Mouse (Mus musculus) adrenal gland (tissue): Measurements from ENCODE around the gene Arhgap30.

Source experiments
- intact Hi-C: fragments of 180-260 bp; cut with DNase I; formaldehyde crosslinking; loops from one replicate; pipeline ENCODE4 v1.15.1; 2025

The Arhgap30 gene

GRCm38 (mm10) chr1:171373946-171374345, 14.8 kb upstream of the Arhgap30 start:
- intact Hi-C loops, result loop anchor here (5.0 kb wide), 1 partner anchor 33 kb away; no protein-coding TSS in a partner anchor

- intact Hi-C loops, result no loop called here
Measured at GRCm38 (mm10) chr1:171375646-171376097, 13.1 kb upstream of the Arhgap30 start.

- intact Hi-C loops, result no loop called here
Measured at GRCm38 (mm10) chr1:171378298-171378697, 10.5 kb upstream of the Arhgap30 start.

GRCm38 (mm10) chr1:171379935-171380599, 8.7 kb upstream of the Arhgap30 start:
- intact Hi-C loops, result no loop called here

GRCm38 (mm10) chr1:171382096-171382620, 6.6 kb upstream of the Arhgap30 start:
- intact Hi-C loops, result no loop called here

GRCm38 (mm10) chr1:171384361-171384760, 4.4 kb upstream of the Arhgap30 start:
- intact Hi-C loops, result no loop called here

- intact Hi-C loops, result no loop called here
Measured at GRCm38 (mm10) chr1:171385171-171385570, 3.6 kb upstream of the Arhgap30 start.

GRCm38 (mm10) chr1:171387099-171387498, 1.7 kb upstream of the Arhgap30 start:
- intact Hi-C loops, result no loop called here

GRCm38 (mm10) chr1:171390101-171390500, 1.3 kb downstream of the Arhgap30 start:
- intact Hi-C loops, result no loop called here

- intact Hi-C loops, result no loop called here
Measured at GRCm38 (mm10) chr1:171401821-171402220, 13.1 kb downstream of the Arhgap30 start.

GRCm38 (mm10) chr1:171402991-171403390, 14.2 kb downstream of the Arhgap30 start:
- intact Hi-C loops, result no loop called here

- intact Hi-C loops, result loop anchor here (5.0 kb wide), 1 partner anchor 35 kb away; the partner anchor contains the start of gene Nectin4
Measured at GRCm38 (mm10) chr1:171407263-171407662, 18.5 kb downstream of the Arhgap30 start.

- intact Hi-C loops, result loop anchor here (5.0 kb wide), 1 partner anchor 67 kb away; no protein-coding TSS in a partner anchor
Measured at GRCm38 (mm10) chr1:171410231-171410630, 21.5 kb downstream of the Arhgap30 start.

GRCm38 (mm10) chr1:171410947-171411484, 22.3 kb downstream of the Arhgap30 start, which contains the start of gene Usf1:
Gene Usf1 (plus strand): TSS chr1:171411313.
- intact Hi-C loops, result loop anchor here (5.0 kb wide), 1 partner anchor 66 kb away; no protein-coding TSS in a partner anchor

- intact Hi-C loops, result loop anchor here (5.0 kb wide), 1 partner anchor 66 kb away; no protein-coding TSS in a partner anchor
Measured at GRCm38 (mm10) chr1:171411492-171411941, 22.8 kb downstream of the Arhgap30 start.

GRCm38 (mm10) chr1:171412001-171412441, 23.3 kb downstream of the Arhgap30 start:
- intact Hi-C loops, result loop anchor here (5.0 kb wide), 1 partner anchor 65 kb away; no protein-coding TSS in a partner anchor

GRCm38 (mm10) chr1:171412446-171412845, 23.7 kb downstream of the Arhgap30 start:
- intact Hi-C loops, result loop anchor here (5.0 kb wide), 1 partner anchor 65 kb away; no protein-coding TSS in a partner anchor

GRCm38 (mm10) chr1:171413608-171414007, 24.9 kb downstream of the Arhgap30 start:
- intact Hi-C loops, result loop anchor here (5.0 kb wide), 1 partner anchor 64 kb away; no protein-coding TSS in a partner anchor

GRCm38 (mm10) chr1:171418660-171419059, 29.9 kb downstream of the Arhgap30 start, which contains the start of gene Tstd1:
Gene Tstd1 (plus strand): TSS chr1:171418872.
- intact Hi-C loops, result no loop called here

GRCm38 (mm10) chr1:171419291-171419882, 30.6 kb downstream of the Arhgap30 start:
- intact Hi-C loops, result no loop called here

- intact Hi-C loops, result no loop called here
Measured at GRCm38 (mm10) chr1:171419905-171420304, 31.2 kb downstream of the Arhgap30 start.
